Mouse (Mus musculus) megakaryocyte-erythroid progenitor cell, adult 5 weeks (primary cell): ENCODE results near the gene Gbf1. TPM values are rescaled to one million over a fixed set of nuclear protein-coding genes. Genes with fewer than 3 reads are reported as not detected.

Experiments used
- polyA plus RNA-seq: library from polyadenylated mRNA; stranded (reverse); fragments of >175 nt; gene quantifications from 2 replicates; pipeline ENCODE4 v1.2.3, GENCODE M21; 2012

The Gbf1 gene
- 341 and 366 TPM in 2 replicates for polyA plus RNA-seq

DNA sequence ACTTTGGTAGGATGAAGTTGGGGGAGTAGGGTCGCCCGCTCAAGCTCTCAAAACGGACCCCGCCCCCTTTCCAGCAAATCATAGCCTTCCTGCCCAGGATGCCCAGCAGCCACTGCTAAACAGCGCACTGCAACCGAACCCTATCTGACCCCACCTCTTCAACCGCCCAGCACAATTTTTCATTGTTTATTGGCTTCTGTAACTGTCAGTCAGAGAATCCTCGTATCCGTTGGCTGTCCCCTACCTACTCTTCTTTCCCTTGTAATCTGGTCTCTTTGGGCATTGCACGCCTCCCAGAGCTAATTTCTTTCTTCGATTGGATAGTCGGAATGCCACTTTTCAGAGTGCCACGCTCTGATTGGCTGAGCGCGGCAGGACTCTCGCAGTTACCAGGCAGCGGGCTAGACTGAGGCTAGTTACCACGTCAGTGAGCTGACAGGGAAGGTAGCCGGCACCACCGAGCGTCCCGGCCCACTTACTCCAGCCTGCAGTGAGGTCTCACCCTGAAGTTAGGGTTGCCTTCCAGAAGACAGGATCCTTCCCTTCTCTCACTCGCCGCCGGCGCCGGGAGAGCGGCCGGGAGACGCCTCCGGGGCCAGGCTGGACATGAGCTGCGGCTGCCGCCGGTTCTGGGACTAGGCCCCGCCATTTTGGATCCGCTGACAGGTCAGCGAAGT, at the start of gene Gbf1:
Gene Gbf1 (plus strand): TSS at position 383 of the 677 bp plus-strand sequence.

GRCm38 (mm10) chr19:46131694-46132525, 20.4 kb upstream of the Gbf1 start, which contains the start of gene Elovl3:
Elovl3 (plus strand) TSS chr19:46131897.

DNA sequence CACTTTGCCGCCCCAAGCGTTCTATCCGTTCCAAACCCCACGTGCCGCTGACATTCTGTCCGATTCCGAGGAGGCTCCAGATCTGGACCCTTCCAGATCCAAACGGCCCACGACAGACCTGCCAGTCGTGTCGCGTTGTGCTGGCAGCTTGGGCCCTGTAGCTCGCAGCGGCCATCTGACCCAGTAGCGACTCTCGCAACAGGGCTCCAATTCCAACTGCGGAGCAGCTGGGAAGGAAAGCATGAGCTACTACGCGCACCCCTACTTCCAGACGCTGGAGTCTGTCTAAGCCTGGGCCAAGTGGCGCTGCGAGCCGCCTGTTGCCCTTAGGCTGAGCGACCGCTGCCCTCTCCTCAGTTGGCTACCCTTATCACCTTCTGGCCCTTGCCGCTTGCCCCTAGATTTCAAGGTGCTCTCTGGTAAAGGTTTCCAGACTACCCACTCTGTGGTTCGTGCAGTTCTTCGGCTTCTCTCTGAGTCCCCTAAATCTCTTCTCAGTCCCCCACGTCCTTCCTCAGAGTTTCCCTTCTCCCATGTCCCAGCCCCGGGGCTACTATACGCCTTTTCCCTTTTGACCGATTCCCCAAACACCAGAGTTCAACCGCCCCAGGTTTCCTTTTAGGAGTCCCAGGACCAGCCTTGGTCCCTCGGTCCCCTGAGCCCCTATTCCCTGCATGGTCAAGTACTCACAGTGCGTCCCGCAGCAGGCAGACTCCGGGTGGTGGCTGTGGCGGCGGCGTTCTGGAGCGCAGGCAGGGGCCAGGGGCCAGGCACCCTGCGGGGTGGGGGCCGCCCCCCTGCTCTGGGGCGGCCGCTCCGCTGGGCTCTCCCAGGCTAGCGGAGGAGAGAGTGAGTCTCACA, 4.6 kb upstream of the Gbf1 start, which contains the start of gene Pitx3:
Gene Pitx3 (minus strand): TSS at position 816 of the 861 bp plus-strand sequence.

DNA sequence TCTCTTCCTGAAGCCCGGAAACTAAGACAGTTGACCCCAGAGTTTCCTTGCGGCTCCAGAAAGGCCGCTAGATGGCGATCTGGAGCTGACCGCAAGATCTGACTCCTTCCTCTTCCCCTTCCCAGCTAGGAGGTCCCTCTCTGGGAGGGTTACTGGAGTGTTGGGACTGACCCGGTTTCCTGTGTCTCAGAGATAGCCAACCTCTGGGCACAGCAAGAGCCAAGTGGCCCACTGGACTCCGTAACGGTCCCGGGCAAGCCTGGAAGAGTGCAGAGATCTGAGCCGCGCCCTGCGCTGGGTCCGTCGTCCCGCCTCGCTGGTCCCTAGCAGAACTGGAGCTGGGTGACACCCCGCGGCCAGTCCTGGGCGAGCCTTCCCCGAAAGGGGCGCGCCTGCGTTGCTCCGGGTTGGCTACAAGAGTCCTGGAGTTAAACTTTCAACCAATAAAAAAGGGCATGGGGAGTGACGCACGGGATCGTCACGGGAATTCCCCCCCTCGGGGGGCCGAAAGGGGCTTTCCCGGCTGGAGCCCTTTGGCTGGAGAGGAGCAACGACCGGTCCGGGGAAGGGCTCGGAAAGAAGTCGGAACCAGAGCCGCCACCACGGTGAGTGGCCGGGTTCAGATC, 152.0 kb downstream of the Gbf1 start, which contains the start of gene Nfkb2:
Gene Nfkb2 (plus strand): TSS at position 105 of the 626 bp plus-strand sequence.

GRCm38 (mm10) chr19:46326756-46327305, 174.5 kb downstream of the Gbf1 start, which contains the start of gene Psd:
Psd (minus strand) TSS chr19:46327156.

GRCm38 (mm10) chr19:46328081-46329030, 176.0 kb downstream of the Gbf1 start, which contains the start of gene Fbxl15:
Fbxl15 (plus strand) TSS chr19:46328184.

Other genes with a start within 250 kb of the Gbf1 start
- gene Armh3, start 154.0 kb upstream of the Gbf1 start, polyA plus RNA-seq: 2.3 and 2.8 TPM in 2 replicates
- gene Hps6, start 149.0 kb upstream of the Gbf1 start, polyA plus RNA-seq: 15.6 and 16.4 TPM in 2 replicates
- 46.1 and 67.5 TPM in 2 replicates for gene Pprc1, start 107.6 kb upstream of the Gbf1 start, polyA plus RNA-seq
- gene Ldb1, start 107.3 kb upstream of the Gbf1 start, polyA plus RNA-seq: 582 and 737 TPM in 2 replicates
- 97.7 and 126 TPM in 2 replicates for gene Nolc1, start 76.6 kb upstream of the Gbf1 start, polyA plus RNA-seq
- gene Elovl3, start 20.6 kb upstream of the Gbf1 start, polyA plus RNA-seq: 0.06 TPM in 1 of 2 replicates, not detected in the other
- gene Pitx3, start 4.2 kb upstream of the Gbf1 start, polyA plus RNA-seq: 0.13 and 0.25 TPM in 2 replicates
- gene Nfkb2, start 151.8 kb downstream of the Gbf1 start, polyA plus RNA-seq: 103 and 147 TPM in 2 replicates
- 1.6 and 1.9 TPM in 2 replicates for gene Psd, start 174.6 kb downstream of the Gbf1 start, polyA plus RNA-seq
- gene Fbxl15, start 175.7 kb downstream of the Gbf1 start, polyA plus RNA-seq: 20.1 and 22.0 TPM in 2 replicates
- 206 and 216 TPM in 2 replicates for gene Cuedc2, start 186.2 kb downstream of the Gbf1 start, polyA plus RNA-seq
- 121 and 150 TPM in 2 replicates for gene Mfsd13a, start 188.6 kb downstream of the Gbf1 start, polyA plus RNA-seq
- 4.7 and 4.8 TPM in 2 replicates for gene 2310034G01Rik, start 197.8 kb downstream of the Gbf1 start, polyA plus RNA-seq
- gene Actr1a, start 243.2 kb downstream of the Gbf1 start, polyA plus RNA-seq: 27.0 and 27.1 TPM in 2 replicates
- 24.3 and 26.8 TPM in 2 replicates for gene Sufu, start 244.4 kb downstream of the Gbf1 start, polyA plus RNA-seq